In genomic region chr2:119476621-119477391, GRCm38 (mm10) we compare ENCODE assay signal across 8 mouse cellular contexts. TPM values are rescaled to one million over a fixed set of nuclear protein-coding genes. Genes with fewer than 3 reads are reported as not detected.
DNase-seq lines count a peak whose midpoint lies in the region; ATAC-seq and TF ChIP-seq lines count a peak whose summit lies in the region.

No protein-coding gene starts in this region.

- peak overlapping the region; percentile 98 for H3K9ac ChIP-seq in embryonic facial prominence, embryonic 14.5 days (ENCODE audit: low read depth, low read length)
- H3K9ac ChIP-seq in limb, embryonic 12.5 days (replicated peaks) = peak overlapping the region; percentile 97
- peak overlapping the region; percentile 98 for H3K9ac ChIP-seq in midbrain, embryonic 14.5 days (replicated peaks; ENCODE audit: low read length)

- peak; percentile 68 for ATAC-seq in embryonic facial prominence, embryonic 14.5 days (ENCODE audit: low read depth)
- peak; percentile 61 for ATAC-seq in limb, embryonic 12.5 days (ENCODE audit: insufficient number of reproducible peaks, insufficient read depth, low FRiP score, low TSS enrichment, low read depth)
- ATAC-seq in midbrain, embryonic 14.5 days (ENCODE audit: low FRiP score, low TSS enrichment) = peak; percentile 74

- under 1% methylated on average over 43 of the region's 44 CpGs for WGBS in bone marrow, adult 2 months
- under 1% methylated on average over 31 of the region's 44 CpGs for WGBS in embryonic facial prominence, embryonic 14.5 days
- WGBS in limb, embryonic 12.5 days = under 1% methylated on average over 43 of the region's 44 CpGs
- 0% methylated on average over 43 of the region's 44 CpGs for WGBS in midbrain, embryonic 14.5 days

- H3K27ac ChIP-seq in bone marrow, adult 2 months (ENCODE audit: control insufficient read depth, insufficient read depth, low read depth, low read length, poor library complexity) = peak overlapping the region; percentile 97
- H3K27ac ChIP-seq in embryonic facial prominence, embryonic 14.5 days (replicated peaks; ENCODE audit: low read depth, low read length) = peak overlapping the region; percentile 98
- peak overlapping the region; percentile 99 for H3K27ac ChIP-seq in limb, embryonic 12.5 days
- peak overlapping the region; percentile 98 for H3K27ac ChIP-seq in midbrain, embryonic 14.5 days (replicated peaks; ENCODE audit: low read depth, low read length)

- peaks cover 6% of the 10 kb centered on the region; the same call in 1 of the 2 replicates for H3K36me3 ChIP-seq in embryonic facial prominence, embryonic 14.5 days (ENCODE audit: control insufficient read depth, insufficient read depth, low read length)
- peaks cover 10% of the 10 kb centered on the region for H3K36me3 ChIP-seq in limb, embryonic 12.5 days
- H3K36me3 ChIP-seq in midbrain, embryonic 14.5 days (ENCODE audit: control insufficient read depth, insufficient read depth, low read length) = no peaks in the 10 kb centered on the region

- H3K9me3 ChIP-seq in embryonic facial prominence, embryonic 14.5 days (ENCODE audit: control insufficient read depth, low read length) = no peaks in the 10 kb centered on the region
- H3K9me3 ChIP-seq in limb, embryonic 12.5 days = no peaks in the 10 kb centered on the region
- no peaks in the 10 kb centered on the region for H3K9me3 ChIP-seq in midbrain, embryonic 14.5 days (ENCODE audit: control insufficient read depth, low read length)

- peak overlapping the region; percentile 79 for H3K4me2 ChIP-seq in embryonic facial prominence, embryonic 14.5 days (ENCODE audit: low read depth, low read length)
- H3K4me2 ChIP-seq in limb, embryonic 12.5 days = peak overlapping the region; percentile 77
- H3K4me2 ChIP-seq in midbrain, embryonic 14.5 days (ENCODE audit: low read length) = peak overlapping the region; percentile 84

- no peaks in the 10 kb centered on the region; the same call in 1 of the 2 replicates for H3K4me1 ChIP-seq in bone marrow, adult 2 months (ENCODE audit: control insufficient read depth, insufficient read depth, low read length)
- H3K4me1 ChIP-seq in embryonic facial prominence, embryonic 14.5 days (ENCODE audit: control insufficient read depth, insufficient read depth, low read length) = peaks cover 11% of the 10 kb centered on the region; the same call in 1 of the 2 replicates
- H3K4me1 ChIP-seq in limb, embryonic 12.5 days (replicated peaks) = peaks cover 14% of the 10 kb centered on the region
- peaks cover 12% of the 10 kb centered on the region; the same call in 1 of the 2 replicates for H3K4me1 ChIP-seq in midbrain, embryonic 14.5 days (ENCODE audit: control insufficient read depth, insufficient read depth, low read length)

- DNase-seq in B cell, adult 2 months = peak; percentile 82
- DNase-seq in embryonic facial prominence, embryonic 14.5 days (ENCODE audit: low spot score) = peak; percentile 75
- DNase-seq in heart, adult 8-10 months (ENCODE audit: low spot score) = peak; percentile 71
- peak; percentile 76 for DNase-seq in kidney, adult 8-10 months
- peak; percentile 79 for DNase-seq in midbrain, embryonic 14.5 days
- DNase-seq in spleen, postnatal 10 days (ENCODE audit: low spot score in 2 of 2) = peak; percentile 73 to 76

- H3K4me3 ChIP-seq in bone marrow, adult 2 months (replicated peaks; ENCODE audit: control insufficient read depth, low read depth, low read length) = peak overlapping the region; percentile 86
- H3K4me3 ChIP-seq in embryonic facial prominence, embryonic 14.5 days (ENCODE audit: low read depth, low read length) = peak overlapping the region; percentile 53
- peak overlapping the region; percentile 90 for H3K4me3 ChIP-seq in limb, embryonic 12.5 days (replicated peaks)
- H3K4me3 ChIP-seq in midbrain, embryonic 14.5 days (replicated peaks; ENCODE audit: low read depth, low read length) = peak overlapping the region; percentile 91

- H3K27me3 ChIP-seq in embryonic facial prominence, embryonic 14.5 days (replicated peaks; ENCODE audit: control insufficient read depth, insufficient read depth, low read length) = no peaks in the 10 kb centered on the region
- no peaks in the 10 kb centered on the region for H3K27me3 ChIP-seq in limb, embryonic 12.5 days
- no peaks in the 10 kb centered on the region for H3K27me3 ChIP-seq in midbrain, embryonic 14.5 days (ENCODE audit: control insufficient read depth, insufficient read depth, low read length)

- TF ChIP-seq CTCF in bone marrow, adult 2 months (IDR thresholded peaks at IDR 0.05; ENCODE audit: control insufficient read depth, insufficient read depth, low read length) = no peak

- TF ChIP-seq POLR2A in bone marrow, adult 2 months (IDR thresholded peaks at IDR 0.05; ENCODE audit: borderline replicate concordance, control insufficient read depth, low read depth, low read length) = no peak; the same call in 1 of the 2 replicates

RNA-seq across cellular contexts. Expression of gene Ino80, which starts 0.7 kb away (rescaled TPM):
- polyA plus RNA-seq in bone marrow, adult 2 months (2011; ENCODE audit: insufficient read depth, insufficient read length, low replicate concordance, missing spikeins) = 7.9 and 9.9 TPM in 2 replicates
- polyA plus RNA-seq in embryonic facial prominence, embryonic 14.5 days (2014; fragmentation: Nextera tagmentation; extraction: Ambion mirVana) = 5.1 and 6.8 TPM in 2 replicates
- 10 to 100 TPM; 11.5 to 12.9 (median 12.0) TPM for total RNA-seq in heart, adult 8-10 months (2022)
- 4.1 and 4.2 TPM in 2 replicates for polyA plus RNA-seq in limb, embryonic 12.5 days (2016; fragmentation: Nextera tagmentation; extraction: Ambion mirVana)
- polyA plus RNA-seq in midbrain, embryonic 14.5 days (2014; fragmentation: Nextera tagmentation; extraction: Ambion mirVana) = 6.1 and 6.5 TPM in 2 replicates

Comparison
In these comparisons a context has a peak if more than half of its experiments do, and no peak if none do; other contexts are left out.
1. Peak in every context shown above with its lines: DNase-seq, ATAC-seq, H3K4me3 ChIP-seq and H3K27ac ChIP-seq.